Mouse (Mus musculus) inflammation-experienced regulatory T-cells, adult 16 weeks (primary cell): Measurements from ENCODE around the gene Kif20b. TPM values are rescaled to one million over a fixed set of nuclear protein-coding genes. Genes with fewer than 3 reads are reported as not detected.

Experiments
- polyA plus RNA-seq: library from polyadenylated mRNA; unstranded; fragments of 100-300 nt; shearing (Covaris generic); gene quantifications from one replicate; pipeline ENCODE4 v1.2.1, GENCODE M21; 2017

Kif20b gene
- 26.5 TPM for polyA plus RNA-seq

GRCm38 (mm10) chr19:34921652-34922602, at the start of gene Kif20b:
TSS of gene Kif20b (plus strand) at chr19:34922361.

GRCm38 (mm10) chr19:34878603-34879541, 43.3 kb upstream of the Kif20b start, which contains the start of gene Pank1:
TSS of gene Pank1 (minus strand) at chr19:34879455.

Other genes starting within 250 kb of the Kif20b start
- gene Slc16a12, start 175.1 kb upstream of the Kif20b start, polyA plus RNA-seq: not detected
- gene Pank1, start 42.9 kb upstream of the Kif20b start, polyA plus RNA-seq: 0.52 TPM